Mouse (Mus musculus) B cell, adult 2 months (primary cell): Measurements from ENCODE around the gene Klhl24.
A peak's percentile ranks its signal among the peaks of the same experiment; 100 is the strongest.

ENCODE experiments used
- DNase-seq, 2 experiments: peaks; one replicate each; pipeline ENCODE4 v3.0.0; 2022

The Klhl24 gene

GRCm38 (mm10) chr16:20151991-20152390, 54.6 kb downstream of the Klhl24 start:
- DNase-seq: no peak

GRCm38 (mm10) chr16:20153742-20154141, 56.4 kb downstream of the Klhl24 start:
- DNase-seq: no peak

DNA sequence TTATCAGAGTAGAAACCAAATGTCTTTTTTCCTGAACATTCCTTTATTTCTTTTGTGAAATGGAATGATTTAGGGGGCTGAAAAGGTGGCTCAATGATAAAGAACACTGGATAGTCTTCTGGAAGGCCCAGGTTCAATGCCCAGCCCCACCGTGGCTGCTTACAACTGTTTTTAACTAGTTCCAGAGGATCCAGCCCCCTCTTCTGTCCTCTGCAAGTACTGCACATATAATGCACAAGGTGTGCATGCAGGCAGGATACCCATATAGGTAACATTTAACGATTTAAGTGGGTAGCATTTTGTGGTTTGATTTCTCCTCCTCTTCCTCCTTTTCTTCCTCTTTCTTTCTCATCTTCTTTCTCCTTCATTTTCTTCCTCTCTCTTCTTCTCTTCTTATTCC, 62.8 kb downstream of the Klhl24 start:
- DNase-seq: peak in 1 of 2 experiments; percentile 21

GRCm38 (mm10) chr16:20169071-20169470, 71.7 kb downstream of the Klhl24 start:
- DNase-seq: no peak

DNA sequence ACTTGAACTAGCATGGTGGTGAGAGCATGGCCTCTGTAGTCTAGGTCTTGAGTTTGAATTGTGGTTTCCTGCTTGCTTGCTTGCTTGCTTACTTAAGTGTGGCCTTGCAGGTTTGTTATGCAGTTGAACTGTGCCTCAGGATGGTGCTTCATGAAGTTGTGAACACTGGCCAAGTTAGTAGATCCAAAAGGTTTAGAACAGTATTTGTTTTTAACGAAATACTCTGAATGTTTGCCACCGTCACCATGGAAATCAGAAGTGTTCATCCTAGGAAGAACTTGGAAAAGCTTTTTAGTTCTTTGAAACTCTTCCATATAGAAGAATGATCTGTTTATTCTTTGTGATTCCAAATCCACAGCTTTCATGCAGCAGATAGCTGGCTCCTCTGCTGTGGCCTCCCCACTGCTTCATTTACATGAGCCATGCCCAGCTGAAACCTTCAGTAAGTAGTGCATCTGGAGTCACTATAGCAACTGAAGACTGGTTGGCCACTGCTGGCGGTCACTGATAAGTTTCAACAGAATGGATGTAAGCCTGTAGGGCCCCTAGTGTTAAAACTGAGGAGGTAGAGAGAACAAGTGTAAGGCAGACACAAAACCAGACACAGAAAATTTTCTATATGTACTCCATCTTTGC, 72.2 kb downstream of the Klhl24 start:
- DNase-seq: no peak
